Mouse (Mus musculus) heart, postnatal 10 days (tissue): Measurements from ENCODE around the gene Chmp6. TPM values are rescaled to one million over a fixed set of nuclear protein-coding genes. Genes with fewer than 3 reads are reported as not detected.

Experiments used
- DNase-seq, 2 experiments: peaks; one replicate each; pipeline ENCODE4 v3.0.0; 2021
- intact Hi-C: fragments of 180-260 bp; cut with DNase I; formaldehyde crosslinking; loops from one replicate; pipeline ENCODE4 v1.15.1; 2025
- total RNA-seq, 2 experiments: library from RNA; stranded (reverse); gene quantifications; 2 replicates each; pipeline ENCODE4 v1.2.3; 2021

The Chmp6 gene
- total RNA-seq, 2 experiments from 2014 or later, result 36.2 to 36.3 TPM

DNA sequence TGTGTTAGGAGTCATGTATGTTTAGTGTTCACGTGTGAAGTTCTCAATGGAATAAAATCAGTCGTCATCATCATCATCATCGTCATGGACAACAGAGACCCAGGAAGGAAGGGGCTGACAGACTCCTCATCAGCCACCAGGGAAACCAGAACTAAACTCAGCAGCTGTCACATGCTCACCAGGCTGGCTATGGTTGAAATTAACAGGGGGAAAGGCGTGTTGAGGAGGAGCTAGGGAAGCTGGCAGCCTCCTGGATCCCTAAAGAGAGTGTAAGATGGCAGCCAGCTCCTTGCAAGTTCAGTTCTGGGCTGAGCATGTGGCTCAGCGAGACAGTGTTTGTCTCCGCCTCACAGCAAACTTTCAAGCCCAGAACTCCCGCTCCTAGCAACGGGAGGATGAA is 21.5 kb downstream of the Chmp6 start:
- intact Hi-C loops, result loop anchor here (1.0 to 2.0 kb wide), 2 partner anchors 22 to 57 kb away; no protein-coding TSS in a partner anchor
- no peak for DNase-seq

DNA sequence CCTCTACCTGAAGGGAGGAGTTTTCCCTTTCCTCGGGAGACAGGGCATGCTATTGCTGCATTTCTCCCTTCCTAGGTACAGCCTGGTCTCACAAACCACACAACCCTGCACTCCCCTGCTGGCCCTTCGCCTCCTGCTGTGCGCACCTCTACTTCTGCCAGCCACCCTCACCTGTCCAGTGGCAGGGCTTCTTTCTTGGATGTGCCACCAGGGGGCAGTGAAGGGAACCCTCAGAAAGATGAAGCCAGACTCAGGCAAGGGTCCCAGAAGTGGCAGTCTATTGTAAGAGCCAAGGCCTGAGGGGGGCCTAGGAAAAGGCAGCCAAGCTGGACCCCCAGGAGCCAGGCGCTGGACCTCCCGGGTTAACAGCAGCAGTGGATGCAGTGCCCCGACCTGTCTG is 22.2 kb downstream of the Chmp6 start:
- intact Hi-C loops, result loop anchor here (1.0 to 2.0 kb wide), 2 partner anchors 21 to 56 kb away; no protein-coding TSS in a partner anchor
- DNase-seq, result peak; percentile 71 to 80

DNA sequence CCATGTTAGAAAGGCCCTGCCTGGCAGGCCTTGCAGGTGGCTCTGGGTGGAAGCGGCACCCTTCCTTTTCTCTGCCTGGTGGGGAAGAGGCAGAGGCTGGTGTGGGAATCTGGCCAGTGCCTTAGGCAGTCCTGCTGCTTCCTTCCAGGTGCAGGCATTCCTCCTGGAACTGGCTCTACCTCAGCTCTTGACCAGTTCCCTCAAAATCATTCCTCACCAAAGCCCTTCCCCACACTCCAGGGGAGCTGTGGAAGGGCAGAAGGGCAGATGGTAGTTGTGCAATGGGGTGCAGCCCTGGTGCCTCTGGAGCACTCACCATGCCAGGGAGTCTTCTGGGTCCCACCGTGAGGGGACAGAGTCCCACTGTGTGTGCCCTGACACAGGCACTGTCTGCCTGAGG is 23.2 kb downstream of the Chmp6 start:
- DNase-seq, result no peak
- intact Hi-C loops, result no loop called here

DNA sequence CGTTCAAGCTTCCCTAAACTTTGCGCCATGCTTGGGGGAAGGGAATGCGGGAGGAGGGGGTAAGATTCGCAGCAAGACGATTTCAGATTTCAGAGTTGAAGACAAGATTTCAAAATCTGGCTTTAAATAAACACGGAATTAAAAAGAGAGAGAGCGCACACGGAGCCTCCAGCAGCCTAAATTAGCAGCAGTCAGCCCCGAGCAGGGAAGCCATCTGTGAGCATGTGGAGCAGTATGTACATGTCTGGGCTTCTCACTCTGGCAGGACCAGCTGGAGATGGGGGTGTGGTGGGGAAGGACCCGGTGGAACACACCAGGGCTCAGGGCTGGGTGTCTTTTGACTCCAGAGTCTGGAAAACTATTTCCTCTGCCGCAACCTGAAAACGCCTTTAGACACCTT is 24.0 kb downstream of the Chmp6 start:
- intact Hi-C loops, result no loop called here
- DNase-seq, result peak in 1 of 2 experiments; percentile 10

DNA sequence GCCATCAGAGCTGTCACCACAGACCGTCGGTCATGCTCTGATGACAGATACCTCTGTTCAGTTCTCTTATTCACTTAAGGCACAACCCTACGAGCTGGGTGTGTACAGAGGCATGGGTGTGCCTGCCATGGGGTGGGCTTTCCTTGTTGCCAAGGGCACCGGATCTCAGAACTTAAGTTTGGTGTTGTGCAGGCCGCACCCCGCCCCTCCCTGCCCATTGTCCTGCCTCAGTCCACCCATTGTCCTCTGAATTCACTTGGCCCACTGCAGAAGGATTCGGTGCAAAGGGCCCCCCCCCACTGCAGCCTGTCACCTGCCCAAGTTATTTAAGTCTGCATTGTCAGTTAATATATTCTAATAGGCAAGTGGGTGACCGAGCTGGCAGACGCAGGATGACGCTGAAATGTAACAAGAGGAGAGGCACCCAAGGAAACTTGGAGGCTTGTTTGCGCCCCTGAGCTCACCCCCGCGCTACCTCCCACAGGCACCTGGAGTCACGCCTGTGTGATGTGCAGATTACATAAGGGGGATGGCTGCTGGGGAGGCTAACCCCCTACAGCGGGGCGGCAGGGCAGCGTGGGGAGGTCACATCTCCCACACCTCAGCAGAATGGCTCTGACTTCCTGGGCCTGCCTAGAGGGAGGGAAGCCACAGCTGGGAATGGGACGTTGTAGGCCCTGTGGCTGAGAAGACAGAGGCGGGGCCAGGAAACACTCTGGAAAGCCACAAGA is 24.7 kb downstream of the Chmp6 start:
- DNase-seq, result no peak
- intact Hi-C loops, result no loop called here

DNA sequence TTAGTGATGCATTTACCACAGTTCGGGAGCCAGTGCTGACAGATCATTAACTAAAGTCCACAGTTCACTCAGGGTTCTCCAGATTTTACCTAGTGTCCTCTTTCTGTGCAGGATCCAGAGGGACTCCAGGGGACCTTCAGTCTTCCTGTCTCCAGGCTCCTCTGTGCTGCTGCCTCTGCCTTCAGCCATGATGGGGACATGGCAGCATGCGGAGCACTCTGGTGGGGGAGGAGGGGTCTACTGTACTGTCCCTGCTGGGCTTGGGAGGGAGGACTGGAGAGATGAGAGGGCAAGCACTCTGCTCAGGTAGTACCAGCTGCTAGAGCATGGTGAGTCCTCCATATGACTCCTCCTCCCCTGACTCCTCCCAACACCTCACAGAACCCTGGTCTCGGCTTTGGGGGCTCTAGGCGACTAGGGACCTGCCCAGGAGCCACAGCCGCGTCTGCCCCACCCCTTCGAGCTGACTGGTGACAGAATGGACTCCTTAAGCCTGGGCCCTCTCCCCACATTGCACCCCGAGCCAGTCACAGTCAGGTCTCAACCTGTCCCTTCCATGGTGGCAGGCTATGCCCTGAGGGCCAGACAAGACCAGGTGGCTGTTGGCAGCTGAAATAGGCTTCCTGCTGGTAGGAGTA is 26.0 kb downstream of the Chmp6 start:
- intact Hi-C loops, result no loop called here
- no peak for DNase-seq

DNA sequence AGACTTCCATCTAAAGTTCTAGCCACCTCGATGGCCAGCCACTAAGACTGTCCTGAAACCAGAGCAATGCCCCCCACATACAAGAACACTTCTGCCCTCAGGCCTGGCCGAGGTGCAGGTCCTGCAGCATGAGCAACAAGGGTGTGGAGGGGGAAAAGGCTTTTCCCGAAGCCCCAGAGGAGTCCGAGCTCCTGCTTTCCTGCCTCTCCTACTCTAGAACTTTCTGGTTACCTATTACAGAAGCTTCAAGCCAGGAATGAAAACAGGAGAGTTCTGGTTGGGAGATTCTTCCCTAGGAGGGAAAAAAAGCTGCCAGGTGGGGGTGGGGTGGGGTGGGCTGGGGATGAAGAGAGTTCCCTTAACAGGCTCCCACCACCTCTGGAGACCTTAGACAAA is 26.5 kb downstream of the Chmp6 start:
- intact Hi-C loops, result no loop called here
- no peak for DNase-seq

DNA sequence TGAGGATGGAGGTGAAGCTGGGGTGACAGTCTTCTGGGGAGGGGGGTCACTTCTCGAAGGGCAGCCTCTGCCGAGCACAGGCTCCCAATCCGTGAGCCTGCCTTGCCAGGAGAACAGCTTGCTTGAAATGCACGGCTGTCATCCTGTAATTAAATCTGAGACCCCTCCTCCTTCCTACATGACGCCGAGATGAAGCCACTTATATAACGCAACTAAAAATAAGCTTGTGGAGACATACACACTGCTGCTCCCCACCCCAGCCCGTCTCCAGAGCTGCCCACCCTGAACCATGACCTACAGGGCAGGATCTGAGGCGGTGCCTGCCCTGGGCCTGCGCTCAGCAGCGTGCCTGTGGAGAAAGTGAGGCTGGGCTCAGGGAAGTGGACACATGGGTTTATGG is 26.9 kb downstream of the Chmp6 start:
- intact Hi-C loops, result no loop called here
- no peak for DNase-seq

DNA sequence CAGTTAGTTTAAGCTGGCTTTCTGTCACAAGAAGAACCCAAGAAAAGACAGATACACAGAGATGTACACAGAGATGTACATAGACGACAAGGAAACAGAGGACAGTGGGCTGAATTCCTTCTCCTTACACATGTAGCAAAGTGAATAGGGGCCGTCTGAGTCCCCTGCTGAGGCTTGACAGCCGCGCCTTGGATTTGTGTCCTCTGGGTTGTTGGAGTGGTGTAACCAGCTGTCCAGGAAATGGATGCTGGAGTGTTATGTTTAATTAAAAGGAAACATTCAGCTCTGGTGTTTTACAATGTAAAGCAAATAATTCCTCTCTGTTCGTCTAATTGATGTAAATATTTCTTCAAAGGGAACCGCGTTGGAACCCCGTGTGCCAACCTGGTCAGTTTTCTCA is 28.6 kb downstream of the Chmp6 start:
- no peak for DNase-seq
- intact Hi-C loops, result no loop called here

DNA sequence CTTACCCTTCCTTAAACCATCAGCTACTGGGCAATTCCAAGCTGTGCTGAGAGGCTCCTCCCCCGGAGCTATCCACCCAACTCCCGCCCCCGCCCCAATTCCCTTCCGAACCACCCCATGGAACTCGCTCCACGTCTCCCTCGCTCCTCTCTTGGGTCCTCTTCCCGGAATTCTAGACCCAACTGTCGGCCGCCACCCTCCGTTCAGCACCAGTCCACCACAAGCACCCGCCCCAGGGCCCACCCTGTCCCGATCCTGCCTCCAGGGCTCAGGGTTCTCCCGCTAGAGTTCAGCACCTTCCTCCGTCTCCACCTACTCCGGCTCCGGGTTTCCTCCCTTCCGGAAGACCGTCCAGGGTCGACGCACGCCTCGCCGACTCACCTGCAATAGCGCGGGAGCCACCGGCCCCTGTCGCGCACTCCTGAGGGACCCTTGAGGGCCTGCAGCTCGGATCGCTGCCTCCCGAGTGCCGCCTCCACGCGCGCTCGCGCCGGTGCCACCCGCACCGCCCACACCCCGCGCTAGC is 29.0 kb downstream of the Chmp6 start:
- intact Hi-C loops, result no loop called here

DNA sequence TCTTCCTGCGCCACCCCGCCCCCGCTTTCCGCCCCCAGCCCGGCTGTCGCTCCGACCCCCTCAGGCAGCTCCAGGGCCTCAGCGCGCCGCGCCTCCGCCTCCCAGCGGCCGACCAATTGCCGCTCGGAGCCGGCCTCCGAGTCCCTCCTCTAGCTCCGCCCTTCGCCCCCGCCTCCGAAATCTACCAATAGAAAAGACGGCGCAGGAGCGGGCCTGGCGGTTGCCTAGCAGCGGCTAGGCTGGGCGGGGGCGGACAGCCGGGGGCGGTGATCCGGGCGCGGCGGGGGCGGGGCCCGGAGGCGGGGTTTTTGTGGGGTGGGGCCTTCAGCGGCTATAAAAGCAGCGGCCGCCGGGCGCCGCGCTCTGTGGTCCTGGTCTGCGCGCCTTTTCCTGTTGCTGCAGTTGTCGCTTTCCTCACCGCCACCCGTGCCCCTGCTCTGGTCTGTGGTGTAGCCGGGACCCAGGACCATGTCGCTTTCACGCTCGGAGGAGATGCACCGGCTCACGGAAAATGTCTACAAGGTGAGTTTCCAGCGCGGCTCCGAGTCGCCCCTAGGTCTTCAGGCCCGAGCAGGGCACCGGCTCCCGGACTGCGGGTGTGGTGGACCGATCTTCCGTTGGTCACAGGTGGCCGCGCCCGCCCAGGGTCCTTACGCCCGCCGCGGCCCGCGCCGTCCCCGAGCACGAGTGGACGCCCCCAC is 29.6 kb downstream of the Chmp6 start, which contains the start of gene Baiap2:
Gene Baiap2 (plus strand): TSS at position 37 of the 701 bp plus-strand sequence.
- DNase-seq, result peak; percentile 98
- intact Hi-C loops, result no loop called here

More for the DNA sequence above, 29.0 kb downstream of the Chmp6 start:
- no peak for DNase-seq

DNA sequence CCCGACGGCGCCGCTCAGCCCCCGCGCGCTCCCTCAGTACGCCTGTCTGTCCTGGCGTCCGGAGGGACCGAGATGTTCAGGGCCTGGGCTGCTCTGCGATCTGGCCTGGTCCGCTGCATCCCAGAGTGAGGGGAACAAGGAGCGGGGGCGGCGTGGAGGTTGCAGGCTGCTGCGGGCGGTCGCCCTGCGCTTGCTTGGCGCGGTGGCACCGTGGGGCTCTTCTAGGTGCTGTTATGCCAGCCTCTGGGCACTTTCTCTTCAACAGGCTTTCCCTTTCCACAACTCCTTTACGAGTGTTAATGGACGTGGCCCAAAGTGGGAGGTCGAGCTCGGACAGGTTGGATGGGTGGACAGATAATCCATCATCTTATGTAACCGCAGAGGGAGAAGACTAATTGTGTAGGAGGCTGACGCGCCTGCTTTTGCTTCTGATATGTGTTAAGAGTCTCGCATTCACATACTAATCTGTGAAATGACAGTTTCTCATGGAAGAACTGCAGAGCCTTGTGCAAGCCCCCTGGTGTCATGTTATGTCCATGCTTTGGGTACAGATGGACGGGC is 30.3 kb downstream of the Chmp6 start:
- no peak for DNase-seq
- intact Hi-C loops, result no loop called here

DNA sequence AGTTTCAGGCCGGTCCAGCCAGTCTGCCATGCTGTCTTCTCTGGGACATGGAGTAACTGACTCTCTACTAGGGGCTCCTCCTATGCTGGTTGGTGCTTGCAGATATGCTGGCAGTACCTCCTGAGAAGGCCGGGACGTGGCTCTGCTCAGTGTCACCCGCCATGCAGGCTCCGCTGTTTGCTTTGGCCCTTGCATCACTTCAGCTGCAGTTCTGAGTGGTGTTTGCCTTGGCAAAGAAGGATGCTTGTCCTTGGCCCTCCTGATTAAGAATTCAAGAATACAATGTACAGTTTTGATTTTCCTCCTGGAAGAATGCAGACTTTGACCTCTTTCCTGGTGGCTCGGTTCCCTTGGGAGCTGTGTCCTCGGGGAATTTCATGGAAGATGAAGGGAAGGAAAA is 32.1 kb downstream of the Chmp6 start:
- DNase-seq, result peak; percentile 48 to 51
- intact Hi-C loops, result loop anchor here (5.0 kb wide), 1 partner anchor 42 kb away; no protein-coding TSS in a partner anchor

DNA sequence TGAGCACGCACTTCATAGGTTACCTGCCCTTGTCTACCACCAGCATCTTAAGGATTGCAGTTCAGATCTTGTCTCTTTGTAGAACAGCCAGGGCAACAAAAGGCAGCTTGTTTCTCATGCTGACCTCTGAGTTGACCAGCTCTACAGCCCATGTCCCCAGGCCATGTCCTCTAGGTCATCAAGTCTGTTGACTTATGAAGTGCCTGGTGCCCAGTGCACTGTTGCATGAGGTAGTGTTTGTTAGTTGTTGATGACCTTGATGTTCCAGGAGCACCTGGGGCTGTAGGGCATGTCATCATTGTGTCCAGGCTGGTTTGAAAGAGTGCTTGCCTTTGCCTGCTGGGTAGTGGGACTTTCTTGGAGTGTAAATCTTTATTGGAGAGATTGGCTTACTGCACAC is 34.2 kb downstream of the Chmp6 start:
- intact Hi-C loops, result loop anchor here (5.0 kb wide), 1 partner anchor 40 kb away; no protein-coding TSS in a partner anchor
- no peak for DNase-seq

DNA sequence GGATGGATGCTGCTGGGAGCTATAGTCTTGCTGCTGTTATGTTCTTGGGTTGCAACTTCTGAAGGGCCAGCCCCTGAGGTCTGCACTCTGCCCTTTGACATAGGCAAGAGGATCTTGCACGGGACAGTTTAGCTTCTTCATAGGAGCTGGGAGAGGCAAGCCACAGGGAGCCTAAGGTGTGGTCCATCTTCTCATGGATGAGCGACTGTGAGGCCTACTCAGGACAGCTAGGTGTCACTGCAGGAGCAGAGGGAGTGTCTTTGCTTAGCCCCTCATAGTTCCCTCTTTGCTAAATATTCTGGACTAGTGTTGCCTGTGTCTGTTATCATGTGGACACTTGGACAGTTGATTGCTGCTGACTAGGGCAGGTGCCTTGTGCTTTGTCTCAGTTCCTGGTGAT is 34.7 kb downstream of the Chmp6 start:
- intact Hi-C loops, result loop anchor here (5.0 kb wide), 1 partner anchor 39 kb away; no protein-coding TSS in a partner anchor
- no peak for DNase-seq

DNA sequence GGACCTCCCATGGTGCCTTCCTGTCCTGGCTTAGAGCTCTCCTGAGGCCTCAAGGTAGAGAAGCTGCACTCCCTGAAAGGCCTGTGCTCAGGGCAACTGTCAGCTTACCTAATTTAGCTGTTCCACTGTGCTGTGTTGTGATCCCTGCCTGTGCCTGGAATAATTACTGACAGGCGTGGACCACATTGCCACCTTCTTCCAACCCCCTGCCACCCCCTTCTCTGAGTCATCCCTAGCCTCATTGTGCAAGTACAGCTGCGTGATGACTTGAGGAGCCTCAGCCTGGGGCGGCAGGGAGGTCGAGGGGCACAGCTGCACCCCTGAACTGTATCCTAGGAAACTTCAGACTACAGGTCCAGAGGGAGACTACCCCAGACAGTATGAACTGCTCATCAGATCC is 35.1 kb downstream of the Chmp6 start:
- intact Hi-C loops, result loop anchor here (5.0 kb wide), 1 partner anchor 39 kb away; no protein-coding TSS in a partner anchor
- DNase-seq, result peak in 1 of 2 experiments; percentile 12

DNA sequence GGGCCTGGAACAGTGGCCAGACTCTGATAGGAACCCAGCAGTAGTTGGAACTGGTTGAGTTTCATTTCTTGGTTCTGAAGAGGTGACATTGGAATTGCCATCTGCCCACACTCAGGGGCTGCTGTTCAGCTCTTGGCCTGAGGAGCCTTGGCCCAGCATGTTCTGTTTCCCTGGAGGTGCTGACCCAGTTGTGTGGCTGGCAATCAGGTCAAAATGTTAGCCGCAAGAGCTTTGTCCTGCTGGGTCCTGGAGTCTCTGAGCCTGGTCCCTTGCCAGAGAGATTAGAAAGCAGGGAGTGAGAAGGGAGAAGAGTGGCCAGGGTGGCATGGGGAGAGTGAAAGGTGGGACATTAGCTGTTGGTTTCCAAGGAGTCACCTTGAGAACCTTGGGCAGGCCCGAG is 35.6 kb downstream of the Chmp6 start:
- intact Hi-C loops, result loop anchor here (5.0 kb wide), 1 partner anchor 38 kb away; no protein-coding TSS in a partner anchor
- DNase-seq, result peak; percentile 48 to 50

DNA sequence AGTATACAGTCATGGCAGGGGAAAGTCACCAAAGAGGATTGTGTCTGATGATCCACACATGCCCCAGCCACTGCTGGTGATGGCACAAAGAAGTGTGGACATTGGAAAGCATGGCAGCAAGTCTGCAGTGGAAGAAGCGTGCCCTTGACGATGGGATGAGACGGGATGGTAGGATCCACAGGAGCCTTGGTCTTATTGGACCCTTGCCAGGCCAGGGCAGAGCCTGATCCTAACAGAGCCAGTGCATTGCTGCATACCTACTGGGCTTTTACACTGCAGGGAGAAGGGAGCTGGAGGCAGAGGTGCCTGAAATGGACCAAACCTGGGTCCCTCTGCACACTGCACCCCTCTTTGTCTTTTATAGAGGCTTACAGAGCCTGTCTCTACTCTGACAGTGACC is 37.3 kb downstream of the Chmp6 start:
- peak in 1 of 2 experiments; percentile 6 for DNase-seq
- intact Hi-C loops, result no loop called here

DNA sequence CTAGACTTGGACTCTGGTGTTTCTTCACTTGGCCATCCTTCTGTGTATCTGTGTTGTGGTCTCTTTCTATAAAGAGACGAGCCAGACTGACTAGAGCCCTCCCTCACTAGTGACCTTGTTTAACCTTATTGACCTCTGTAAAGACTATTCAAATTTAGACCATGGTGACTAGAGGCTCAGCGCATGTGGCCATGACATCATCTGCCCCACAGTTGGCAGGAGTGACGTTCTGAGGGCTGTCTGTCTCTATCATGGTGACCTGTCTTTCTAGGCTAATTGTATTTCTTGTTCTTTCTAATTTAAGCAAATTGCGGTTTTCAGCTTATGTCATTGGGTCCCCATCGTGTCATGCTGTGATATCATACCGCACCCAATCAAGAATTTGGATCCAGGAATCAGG is 38.1 kb downstream of the Chmp6 start:
- intact Hi-C loops, result no loop called here
- DNase-seq, result no peak

DNA sequence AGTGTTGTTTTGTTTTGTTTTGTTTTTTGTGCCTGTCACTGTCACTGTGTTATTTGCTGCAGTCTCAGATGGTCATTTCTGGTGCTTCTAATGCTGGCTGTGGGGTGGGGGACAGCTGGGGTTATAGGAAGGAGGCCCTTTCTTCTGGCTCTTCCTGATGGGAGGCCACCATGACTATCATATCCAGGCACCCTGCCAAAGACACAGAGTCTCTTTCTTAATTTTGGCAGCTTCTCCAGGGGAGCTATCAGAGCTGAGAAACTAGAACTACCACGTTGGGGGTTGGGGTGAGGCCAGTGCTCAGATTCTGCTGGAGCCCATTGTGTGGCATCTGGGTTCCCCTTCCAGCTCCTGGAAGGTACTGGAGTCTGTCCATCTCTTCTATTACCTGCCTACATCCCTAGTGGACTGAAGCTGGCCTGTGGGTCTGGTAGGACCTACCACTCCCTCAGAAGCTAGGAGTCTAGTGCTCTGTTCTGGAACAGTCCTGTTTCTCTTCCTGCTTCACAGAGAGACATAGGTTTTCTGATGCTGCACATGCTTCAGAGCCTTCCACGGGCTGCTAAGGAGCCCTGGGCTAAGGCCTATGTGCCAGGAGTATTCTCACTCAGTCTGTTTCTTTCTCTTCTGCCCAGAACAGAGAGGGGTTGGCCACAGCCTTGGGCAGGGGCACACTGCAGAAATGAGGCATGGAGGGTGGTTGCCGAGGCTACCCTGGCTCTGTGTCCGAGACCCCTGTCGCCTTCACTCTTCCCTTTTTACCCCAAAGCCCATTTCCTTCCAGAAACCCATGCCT is 39.4 kb downstream of the Chmp6 start:
- intact Hi-C loops, result no loop called here
- DNase-seq, result peak; percentile 81 to 82
